Mouse (Mus musculus) CD4-positive, CD25-positive, alpha-beta regulatory T cell, adult 2 months (primary cell): Measurements from ENCODE around the gene Akt1.
A peak's percentile ranks its signal among the peaks of the same experiment; 100 is the strongest.

ENCODE experiments used
- DNase-seq: peaks from one replicate; pipeline ENCODE4 v3.0.0-alpha.2; 2012; ENCODE audit warnings: low read depth, low spot score

Gene Akt1

DNA sequence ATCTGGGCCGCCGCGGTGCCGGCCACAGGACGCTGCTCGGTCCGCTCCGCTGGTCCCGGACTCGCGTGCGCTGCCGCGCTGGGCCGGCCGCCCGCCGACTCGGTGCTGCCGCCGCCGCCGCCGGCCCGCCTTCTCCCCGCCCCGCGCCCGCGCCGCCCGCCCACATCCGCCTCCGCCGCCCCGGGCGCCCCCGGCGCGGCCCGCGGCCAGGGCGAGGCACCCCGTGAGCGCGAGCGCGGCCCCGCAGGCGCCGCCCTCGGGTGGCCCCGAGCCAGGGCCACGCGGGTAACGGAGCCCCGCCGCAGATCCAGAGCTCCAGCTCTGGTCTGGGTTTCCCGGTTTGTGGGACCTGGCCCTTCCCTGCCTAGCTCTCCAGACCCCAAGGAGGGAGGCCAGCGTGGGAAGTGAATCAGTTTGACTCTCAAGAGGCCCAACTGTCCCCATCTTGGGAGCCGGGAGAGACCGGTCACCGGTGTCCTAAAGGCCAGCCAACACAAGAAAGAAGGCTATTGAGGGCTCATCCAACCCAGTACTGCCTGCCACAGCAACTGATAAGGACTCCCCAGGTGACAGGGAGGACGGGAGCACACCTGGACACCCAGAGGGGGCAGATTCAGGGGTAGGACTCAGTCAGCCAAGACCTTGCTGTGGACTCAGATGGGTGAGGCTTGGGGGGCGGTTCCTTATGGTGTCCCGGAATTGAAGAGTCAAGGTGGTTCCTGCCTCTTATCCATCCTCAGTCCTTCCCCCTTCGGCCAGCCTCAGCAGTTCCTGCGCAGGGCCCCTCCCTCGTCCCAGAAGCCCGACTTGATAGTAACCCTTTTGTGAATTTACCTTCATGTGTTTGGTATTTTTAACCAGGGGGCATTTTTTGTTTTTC, at the start of gene Akt1:
Akt1 (minus strand) TSS at position 753 of the 880 bp plus-strand sequence.
- DNase-seq, result peak; percentile 71

DNA sequence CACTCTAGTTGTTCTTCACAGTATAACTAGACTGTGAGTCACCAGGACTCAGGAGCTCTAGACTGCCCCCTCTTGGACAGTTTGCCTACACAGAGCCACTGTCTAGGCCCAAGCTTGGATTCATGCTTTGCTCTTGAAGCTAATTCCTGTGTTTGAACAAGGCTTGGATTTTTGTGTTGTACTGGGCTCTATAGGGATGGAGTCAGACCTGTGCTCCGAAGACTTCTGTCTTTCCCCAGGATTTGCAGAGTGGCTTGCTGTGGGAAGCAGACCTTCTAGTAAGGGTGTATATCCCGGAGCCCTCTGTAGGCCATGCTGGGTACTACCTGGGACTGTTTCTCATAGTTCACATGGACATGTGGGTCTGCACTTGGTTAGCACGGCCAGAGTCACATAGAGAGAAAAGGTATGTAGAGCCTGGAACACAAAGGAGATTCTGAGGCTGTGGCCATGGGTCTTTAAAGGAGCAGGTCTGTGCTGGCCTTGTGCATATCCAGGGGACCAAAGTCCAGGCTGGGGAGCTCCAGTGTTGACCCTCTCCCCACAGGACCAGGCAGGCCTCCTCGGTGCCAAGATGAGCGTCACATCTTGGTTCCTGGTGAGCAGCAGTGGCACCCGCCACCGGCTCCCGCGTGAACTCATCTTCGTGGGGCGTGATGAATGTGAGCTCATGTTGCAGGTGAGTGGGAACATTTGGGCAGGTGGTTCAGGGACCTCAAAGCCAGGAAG, 49.6 kb upstream of the Akt1 start:
- peak; percentile 84 for DNase-seq

DNA sequence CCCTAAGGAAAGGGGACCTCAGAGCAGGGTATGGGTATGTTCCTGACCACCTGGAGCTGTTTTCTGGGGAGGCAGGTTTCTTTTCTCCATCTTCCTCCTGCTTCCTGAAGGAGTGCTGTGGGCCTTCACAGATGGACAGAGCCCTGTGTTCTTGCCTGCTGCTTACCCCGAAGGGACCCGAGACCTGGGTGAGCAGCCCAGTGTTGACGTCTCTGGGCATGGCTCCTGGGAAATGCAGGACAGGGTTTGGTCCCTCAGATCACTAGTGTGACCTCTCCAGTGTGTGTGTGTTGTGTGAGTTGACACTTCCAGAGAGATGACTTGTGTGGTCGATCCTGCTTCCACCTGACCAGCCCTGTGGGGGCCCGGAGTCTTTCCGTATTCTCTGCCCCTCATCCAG, 48.8 kb upstream of the Akt1 start:
- DNase-seq, result no peak

- DNase-seq, result no peak
Observed at GRCm38 (mm10) chr12:112723028-112723330, 48.3 kb upstream of the Akt1 start.

DNA sequence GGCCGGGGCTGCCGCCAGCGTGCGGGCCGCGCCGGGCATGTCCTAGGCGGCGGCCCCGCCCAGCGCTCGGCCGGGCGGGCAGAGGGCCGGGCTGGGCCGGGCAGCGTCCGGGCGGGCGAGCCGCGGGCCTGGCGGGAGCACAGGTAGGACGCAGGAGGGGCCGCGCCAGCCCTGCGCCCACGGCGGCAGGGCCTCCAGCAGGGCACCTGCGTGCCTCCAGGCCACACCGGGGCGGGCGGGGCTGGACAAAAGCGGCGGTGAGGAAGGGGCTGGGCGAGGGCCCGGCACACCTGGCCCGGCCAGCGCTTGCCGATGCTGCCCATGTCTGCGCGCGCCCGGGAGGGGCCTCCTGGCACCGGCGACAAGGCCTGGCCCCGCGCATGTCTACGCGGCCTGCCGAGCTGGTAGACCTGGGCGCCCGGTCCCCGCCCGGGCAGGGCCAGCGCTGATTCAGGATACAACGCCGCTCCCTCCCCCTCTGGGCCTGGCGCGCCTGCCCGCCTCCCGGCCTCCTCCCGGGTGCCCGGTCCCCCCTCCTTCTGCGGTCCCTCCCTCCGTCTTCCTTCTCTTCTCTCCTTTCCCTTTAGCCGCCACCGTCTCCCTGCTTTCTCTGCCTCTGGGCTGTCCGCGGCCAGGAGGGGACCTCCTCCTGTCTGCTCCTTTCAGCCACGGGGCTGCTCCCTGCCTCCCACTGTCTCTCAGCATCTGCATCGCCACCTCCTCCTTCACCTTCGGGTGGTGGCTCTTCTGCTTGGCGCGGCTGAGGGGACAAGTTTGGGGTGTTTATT, 47.8 kb upstream of the Akt1 start:
- DNase-seq, result peak; percentile 56

DNA sequence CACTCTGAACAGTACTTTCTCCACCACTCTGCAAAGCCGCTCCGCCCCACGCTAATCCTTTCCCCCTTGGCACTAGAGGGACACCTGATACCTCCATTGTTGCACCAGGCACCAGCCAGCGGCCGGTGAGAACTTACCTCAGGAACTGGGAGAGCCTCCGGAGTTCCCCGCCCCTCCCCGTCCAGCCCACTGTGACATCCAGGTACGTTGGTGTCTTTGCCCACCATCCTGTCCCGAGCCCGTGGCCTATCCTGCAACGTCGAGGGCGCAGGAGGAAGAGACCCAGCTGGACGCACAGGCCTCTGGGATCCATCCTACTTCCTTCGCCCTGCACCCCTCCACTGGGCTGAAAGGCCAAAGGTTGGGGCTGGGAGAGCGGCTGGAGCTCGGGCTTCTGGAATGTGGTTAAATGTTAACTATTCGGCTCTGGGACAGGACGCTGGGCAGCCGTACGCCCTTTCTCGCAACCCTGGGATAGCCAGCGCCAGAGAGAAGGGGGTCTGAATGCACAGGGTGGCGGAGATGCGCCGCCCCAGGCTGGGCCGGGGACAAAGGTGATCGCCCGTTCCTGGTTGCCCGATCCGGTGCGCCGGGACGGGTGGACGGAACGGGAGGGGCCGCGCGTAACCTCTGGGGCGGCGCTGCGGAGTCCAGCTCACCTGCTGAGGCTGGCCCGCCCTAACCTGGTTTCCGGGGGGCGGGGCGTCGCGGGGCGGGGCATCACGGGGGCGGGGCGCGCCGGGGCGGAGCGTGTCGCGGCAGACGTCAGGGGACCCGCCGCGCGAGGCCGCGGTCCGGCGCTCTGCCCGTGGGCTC, 46.9 kb upstream of the Akt1 start:
- peak; percentile 80 for DNase-seq

GRCm38 (mm10) chr12:112720890-112721423, 46.3 kb upstream of the Akt1 start:
- DNase-seq, result no peak

DNA sequence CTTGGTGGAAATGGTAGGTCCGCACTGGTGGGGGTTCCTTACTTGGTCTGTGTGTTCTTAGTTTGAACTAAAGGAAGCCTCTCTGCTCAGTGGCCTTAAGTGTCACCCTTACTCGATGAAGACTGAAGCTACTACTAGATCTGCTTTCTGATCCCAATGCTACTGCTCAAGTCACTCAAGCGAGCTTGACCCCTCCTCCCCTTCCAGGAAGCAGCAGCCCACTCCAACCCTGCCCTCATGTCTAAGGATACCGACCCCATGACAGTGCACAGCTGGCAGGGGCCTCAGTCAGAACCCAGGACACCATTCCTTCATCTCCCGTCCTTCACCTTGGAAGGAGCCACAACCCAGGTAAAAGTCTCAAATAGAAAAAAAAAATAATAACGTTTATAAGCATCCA, 45.5 kb upstream of the Akt1 start, which contains the start of gene Cep170b:
Cep170b (plus strand) TSS at position 240 of the 400 bp plus-strand sequence.
- DNase-seq, result no peak

- DNase-seq, result no peak
Observed at GRCm38 (mm10) chr12:112718995-112719394, 44.3 kb upstream of the Akt1 start.

- peak; percentile 71 for DNase-seq
Observed at GRCm38 (mm10) chr12:112717140-112717539, 42.5 kb upstream of the Akt1 start.

DNA sequence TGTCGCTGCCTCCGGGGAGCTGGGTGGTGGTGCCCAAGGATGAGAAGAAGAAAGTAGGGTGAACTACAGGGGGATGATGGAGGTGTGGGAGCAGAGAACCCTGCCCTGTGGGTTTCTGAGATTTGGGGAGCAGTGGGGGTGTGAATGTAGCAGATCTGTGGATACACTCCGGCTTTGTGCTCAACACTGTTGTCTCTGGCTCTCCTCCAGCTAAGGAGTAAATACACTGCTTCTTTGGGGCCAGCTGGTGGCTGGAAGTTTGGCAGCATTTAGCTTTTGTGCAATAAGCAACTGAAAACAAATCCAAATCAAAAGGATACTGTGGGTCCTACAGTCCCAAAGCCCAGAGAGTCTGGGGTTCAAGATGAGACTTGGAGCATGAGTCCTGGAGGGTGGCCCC, 39.3 kb upstream of the Akt1 start:
- DNase-seq, result no peak

GRCm38 (mm10) chr12:112707573-112707869, 32.8 kb upstream of the Akt1 start:
- no peak for DNase-seq

- DNase-seq, result peak; percentile 90
Observed at GRCm38 (mm10) chr12:112706704-112707572, 32.3 kb upstream of the Akt1 start.

DNA sequence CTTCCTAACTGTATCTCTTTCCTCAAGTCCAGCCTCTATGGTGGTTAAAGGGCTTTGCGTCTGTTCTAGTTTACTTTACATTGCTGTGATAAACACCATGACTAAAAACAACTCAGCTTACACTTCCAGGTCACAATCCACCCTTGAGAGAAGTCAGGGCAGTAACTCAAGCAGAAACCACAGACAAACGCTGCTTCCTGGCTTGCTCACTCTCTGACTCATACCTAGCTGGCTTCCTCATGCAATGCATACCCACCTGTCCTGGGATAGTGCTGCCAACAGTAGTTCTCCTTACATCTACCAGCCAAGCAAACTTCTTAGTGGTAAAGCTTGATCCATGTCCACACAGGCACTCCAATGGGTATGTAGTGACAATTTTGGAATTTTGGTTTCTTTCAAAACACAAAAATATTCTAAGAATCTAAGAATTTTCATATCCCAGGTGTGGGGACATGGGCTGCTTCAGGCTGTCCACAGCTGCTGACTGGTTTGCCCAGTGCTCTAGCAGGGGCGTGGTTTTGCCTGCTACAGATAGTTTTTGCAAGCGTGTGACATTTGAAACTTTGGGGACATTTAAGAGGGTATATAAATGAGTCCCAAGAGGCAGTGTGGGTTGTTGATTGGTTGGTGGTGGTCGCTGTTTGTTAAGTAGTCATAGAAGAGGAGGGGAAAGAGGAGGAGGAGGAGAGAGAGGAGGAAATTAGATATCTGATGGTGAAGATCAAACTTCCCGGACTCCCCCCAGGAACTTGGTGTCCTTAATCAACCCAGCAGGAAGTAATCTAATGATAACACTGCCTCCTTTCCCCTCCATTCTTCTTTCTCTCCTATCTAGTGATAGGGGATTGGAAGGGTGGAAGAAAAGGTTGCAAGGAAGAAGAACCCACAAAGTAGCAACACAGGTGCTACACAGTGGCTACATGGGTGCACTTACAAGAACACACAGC, 28.0 kb upstream of the Akt1 start:
- DNase-seq, result peak; percentile 28

DNA sequence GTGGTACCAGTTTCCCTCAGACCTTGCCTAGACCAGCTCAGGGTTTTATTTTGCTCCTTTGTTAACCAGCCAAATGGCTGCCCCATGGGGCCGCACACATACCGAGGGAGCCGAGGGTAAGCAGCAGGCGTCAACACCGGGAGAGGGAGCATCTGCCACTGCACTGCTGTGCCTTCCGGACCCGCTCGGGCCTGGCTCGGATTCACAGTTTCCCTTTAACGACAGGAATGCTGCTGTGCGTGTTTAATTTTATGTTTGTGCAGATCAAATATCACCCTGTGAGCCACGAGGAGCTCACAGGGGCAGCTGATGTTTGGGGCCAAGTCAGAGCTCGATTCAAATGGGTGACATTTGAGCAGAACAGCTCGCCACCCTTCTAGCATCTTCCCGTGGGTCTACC, 25.8 kb upstream of the Akt1 start:
- no peak for DNase-seq

DNA sequence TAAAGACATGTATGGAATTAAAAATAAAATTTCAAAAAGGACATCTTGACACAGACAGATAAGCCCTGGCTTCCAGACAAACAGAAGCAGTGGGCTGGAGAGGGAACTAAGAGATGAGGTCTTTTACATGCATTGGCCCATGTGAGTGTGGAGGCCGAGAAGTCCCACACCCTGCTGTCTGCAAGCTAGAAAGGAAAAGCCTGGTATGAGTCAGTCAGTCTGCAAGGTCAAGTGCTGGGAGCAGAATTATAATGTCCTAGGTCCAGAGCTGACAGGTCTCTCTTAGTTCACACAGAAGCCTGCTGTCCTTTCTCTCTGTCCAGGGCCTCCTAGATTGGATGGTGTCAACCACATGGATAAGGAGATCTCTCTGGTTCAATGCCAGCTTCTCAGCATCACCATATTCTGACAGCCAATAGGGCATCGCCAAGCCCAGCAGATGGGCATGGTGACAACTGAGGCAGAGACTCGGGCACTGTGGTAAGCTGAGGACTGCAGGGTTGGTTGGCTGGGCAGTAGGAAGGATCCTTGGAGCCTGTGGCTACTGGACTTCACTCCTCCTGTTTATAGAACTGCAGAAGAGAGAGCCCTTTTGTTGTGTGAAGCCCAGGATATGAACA, 22.2 kb upstream of the Akt1 start:
- no peak for DNase-seq

DNA sequence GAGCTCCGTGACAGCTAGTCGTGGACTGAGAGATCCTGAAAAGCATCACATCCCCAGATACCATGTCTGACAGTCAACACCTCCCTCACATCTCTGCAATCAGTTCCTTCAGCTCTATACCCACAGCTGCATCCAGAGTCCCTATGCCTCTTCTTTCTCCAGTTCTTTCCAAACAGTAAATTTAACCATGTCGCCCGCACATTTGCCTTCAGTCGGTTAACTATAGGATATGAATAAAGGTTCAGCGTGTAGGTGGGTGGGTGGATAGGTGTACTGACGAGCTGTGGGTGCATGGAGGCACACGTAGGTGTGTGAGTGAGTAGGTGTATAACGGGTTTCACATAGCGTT, 19.4 kb upstream of the Akt1 start:
- DNase-seq, result peak; percentile 22

DNA sequence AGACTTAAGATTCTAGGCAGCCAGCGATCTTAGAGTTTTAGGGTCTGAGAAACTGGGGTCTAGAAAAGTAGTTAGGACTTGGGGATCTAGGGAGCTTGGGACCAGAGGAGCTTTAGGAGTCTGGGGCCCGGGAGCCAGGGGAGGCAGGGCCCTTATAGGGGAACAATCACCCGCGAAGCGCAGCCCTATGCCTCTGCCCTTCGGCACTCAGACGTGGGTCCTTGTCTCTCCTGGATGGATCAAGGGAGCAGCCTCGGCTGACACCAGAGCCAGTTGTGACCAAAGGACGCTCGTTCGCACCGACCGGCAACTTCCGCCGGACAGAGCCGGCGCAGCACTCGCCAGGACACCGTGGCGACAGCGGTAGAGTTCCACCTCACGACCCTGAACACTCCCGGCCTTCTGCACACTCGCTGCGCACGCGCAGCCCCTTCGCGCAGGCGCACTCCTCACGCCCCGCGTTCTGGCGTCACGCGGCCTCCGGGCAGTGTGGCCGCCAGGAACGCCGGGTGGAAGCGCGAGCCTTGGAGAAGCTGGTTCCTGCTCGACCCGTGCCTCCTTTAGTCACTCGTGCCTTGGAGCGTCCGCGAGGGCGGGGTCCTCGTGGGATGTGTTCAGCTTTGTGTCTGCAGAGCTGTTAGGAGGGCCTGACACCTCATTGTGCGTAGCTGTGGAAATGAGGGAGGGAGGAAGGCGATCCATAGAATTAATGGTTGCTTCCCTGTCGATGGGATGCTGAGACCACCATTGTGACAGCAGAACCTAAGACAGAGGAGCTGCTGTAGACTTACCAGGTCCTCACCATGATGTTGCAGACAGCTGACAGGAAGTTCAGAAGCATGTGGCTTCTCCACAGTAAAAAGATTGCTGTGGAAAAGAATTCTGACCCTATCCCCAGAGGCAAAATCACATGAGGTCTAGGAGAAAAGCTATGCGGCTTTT, 18.8 kb upstream of the Akt1 start:
- peak; percentile 95 for DNase-seq
